Mouse (Mus musculus) cortical plate, adult 2 months (tissue): ENCODE measurements at regions not wholly inside any gene's neighbourhood (a gene's known extent, or its start where the extent isn't known, plus 50 kb on each side); places are given as distances from the start of the nearest gene placed in this dataset.

Experiments
- H3K27ac ChIP-seq: fragments of 200-500 bp; 2 replicates; pipeline ENCODE4 v1.5.1; 2012; ENCODE audit warnings: low read length, control low read depth, inconsistent platforms; ENCODE audit not compliant: insufficient read depth
- H3K4me1 ChIP-seq: fragments of 200-500 bp; 2 replicates; pipeline ENCODE4 v1.6.1; 2011; ENCODE audit warnings: low read length; ENCODE audit not compliant: control insufficient read depth, insufficient read depth
- H3K4me3 ChIP-seq: fragments of 200-500 bp; 2 replicates; pipeline ENCODE4 v1.5.1; 2011; ENCODE audit warnings: mild to moderate bottlenecking, low read length, control low read depth; ENCODE audit not compliant: insufficient read depth
- CTCF ChIP-seq: fragments of 200-500 bp; IDR thresholded peaks from 2 replicates; pipeline ENCODE4 v1.5.1; 2011; ENCODE audit warnings: mild to moderate bottlenecking, control low read depth, low read length; ENCODE audit not compliant: insufficient read depth; ENCODE audit errors: extremely low read depth
- POLR2A ChIP-seq: fragments of 200-500 bp; IDR thresholded peaks from 2 replicates; pipeline ENCODE4 v1.6.1; 2011; ENCODE audit warnings: mild to moderate bottlenecking, low read length, control low read depth; ENCODE audit not compliant: insufficient read depth; ENCODE audit errors: extremely low read depth

GRCm38 (mm10) chr9:100277361-100277760 lies 209.2 kb downstream of the Il20rb start:
- H3K4me3 ChIP-seq = no peak overlapping the region
- H3K4me1 ChIP-seq = no peaks in the 10 kb centered on the region
- TF ChIP-seq POLR2A = no peak
- TF ChIP-seq CTCF = no peak
- H3K27ac ChIP-seq = no peak overlapping the region

- Histone ChIP-seq H3K4me3 (no peak overlapping the region), H3K27ac (no peak overlapping the region), H3K4me1 (no peaks in the 10 kb centered on the region)
- TF ChIP-seq CTCF (no peak), POLR2A (no peak)
Observed at GRCm38 (mm10) chr9:100266528-100267387, 219.8 kb downstream of the Il20rb start.

GRCm38 (mm10) chr9:100252409-100252808 lies 234.2 kb downstream of the Il20rb start:
- H3K4me1 ChIP-seq = no peaks in the 10 kb centered on the region
- TF ChIP-seq POLR2A (no peak), CTCF (no peak)
- H3K4me3 ChIP-seq = no peak overlapping the region
- H3K27ac ChIP-seq = no peak overlapping the region
